Mouse (Mus musculus) liver, adult 2 months (tissue): ENCODE measurements around the gene Mboat1. TPM values are rescaled to one million over a fixed set of nuclear protein-coding genes. Genes with fewer than 3 reads are reported as not detected.

Experiments used
- DNase-seq: peaks from one replicate; pipeline ENCODE4 v3.0.0-alpha.2; 2011; ENCODE audit warnings: low read depth, low spot score; ENCODE audit errors: extremely low read depth
- H3K27ac ChIP-seq: fragments of 200-500 bp; replicated peaks from 2 replicates; pipeline ENCODE4 v1.5.1; 2012; ENCODE audit warnings: low read depth, mild to moderate bottlenecking, control low read depth, inconsistent platforms, low read length; ENCODE audit not compliant: insufficient read depth
- H3K27me3 ChIP-seq: fragments of 200-500 bp; 2 replicates; pipeline ENCODE4 v1.6.1; 2012; ENCODE audit warnings: mild to moderate bottlenecking, moderate library complexity, low read length, inconsistent platforms; ENCODE audit not compliant: control insufficient read depth, insufficient read depth
- H3K36me3 ChIP-seq: fragments of 200-500 bp; 2 replicates; pipeline ENCODE4 v1.6.1; 2012; ENCODE audit warnings: low read length, inconsistent platforms; ENCODE audit not compliant: control insufficient read depth, insufficient read depth
- H3K4me1 ChIP-seq: fragments of 200-500 bp; 2 replicates; pipeline ENCODE4 v1.6.1; 2011; ENCODE audit warnings: low read length; ENCODE audit not compliant: control insufficient read depth, insufficient read depth
- H3K4me3 ChIP-seq: fragments of 200-500 bp; 2 replicates; pipeline ENCODE4 v1.5.1; 2011; ENCODE audit warnings: low read depth, mild to moderate bottlenecking, control low read depth, low read length, moderate library complexity; ENCODE audit not compliant: insufficient read depth
- H3K79me2 ChIP-seq: fragments of 200-500 bp; 2 replicates; pipeline ENCODE4 v1.6.1; 2012; ENCODE audit warnings: inconsistent platforms, mild to moderate bottlenecking, low read length, moderate library complexity; ENCODE audit not compliant: control insufficient read depth, insufficient read depth
- H3K9ac ChIP-seq: fragments of 200-500 bp; 2 replicates; pipeline ENCODE4 v1.6.1; 2012; ENCODE audit warnings: low read depth, mild to moderate bottlenecking, control low read depth, inconsistent platforms, low read length
- CTCF ChIP-seq: fragments of 200-500 bp; IDR thresholded peaks from 2 replicates; pipeline ENCODE4 v1.5.1; 2011; ENCODE audit warnings: low read depth, low read length, control low read depth
- POLR2A ChIP-seq: fragments of 200-500 bp; IDR thresholded peaks from 2 replicates; pipeline ENCODE4 v1.6.1; 2011; ENCODE audit warnings: low read length, control low read depth; ENCODE audit not compliant: insufficient read depth; ENCODE audit errors: extremely low read depth
- whole genome bisulfite sequencing: fragments of 180-500 bp; shearing (Covaris S2); methylation state at CpG from one replicate; pipeline ENCODE4 v1.1.7; 2018; 5-methylcytosine and 5-hydroxymethylcytosine counted together
- polyA plus RNA-seq: library from polyadenylated mRNA; depleted of rRNA; stranded (reverse); fragments of >200 nt; gene quantifications from 2 replicates; pipeline ENCODE4 v1.2.3, GENCODE M21; 2012
- total RNA-seq: library from RNA; depleted of rRNA; stranded (reverse); fragments of >200 nt; gene quantifications from 2 replicates; pipeline ENCODE4 v1.2.3, GENCODE M21; 2014

Gene Mboat1
- total and polyA plus RNA-seq, 2 experiments = 0.28 to 0.55 TPM

DNA sequence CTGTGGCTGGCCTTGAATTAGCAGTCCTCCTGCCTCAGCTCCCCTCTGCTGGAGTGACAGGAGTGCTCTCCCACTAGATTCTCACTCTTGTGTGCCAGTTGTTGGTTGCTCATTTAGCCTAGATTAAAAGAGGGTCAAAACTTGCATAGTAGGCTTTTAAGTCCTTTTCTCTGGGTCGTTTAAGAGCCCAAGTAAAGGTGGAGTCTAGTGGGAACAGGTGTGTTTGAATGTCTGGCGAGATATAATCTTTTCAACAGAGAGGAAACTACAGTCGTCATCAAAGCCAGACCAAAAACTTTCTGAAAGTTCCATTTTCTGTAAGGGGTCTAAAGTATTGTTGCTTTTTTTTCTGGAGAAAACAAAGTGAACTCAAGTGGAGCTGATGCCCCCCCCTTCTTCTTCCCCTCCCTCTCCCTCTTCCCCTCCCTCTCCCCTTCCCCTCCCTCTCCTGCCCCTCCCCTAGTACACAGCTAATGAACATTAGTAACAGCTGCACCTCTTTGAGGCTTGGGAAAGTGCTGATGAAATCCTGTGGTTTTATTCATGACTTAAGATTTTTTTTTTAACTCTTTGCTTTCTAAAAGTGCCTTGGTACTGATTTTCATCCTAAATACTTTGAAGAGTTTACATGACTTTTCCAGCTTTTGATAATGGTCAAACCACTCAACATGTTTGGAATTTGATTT, 55.9 kb downstream of the Mboat1 start:
- Histone ChIP-seq H3K4me1 (no peaks in the 10 kb centered on the region), H3K79me2 (no peaks in the 10 kb centered on the region), H3K27ac (no peak overlapping the region), H3K36me3 (no peaks in the 10 kb centered on the region), H3K27me3 (no peaks in the 10 kb centered on the region), H3K9ac (no peak overlapping the region), H3K4me3 (no peak overlapping the region)
- no peak for DNase-seq
- TF ChIP-seq POLR2A (no peak), CTCF (no peak)
- WGBS = 66% methylated on average over 3 of the region's 3 CpGs

DNA sequence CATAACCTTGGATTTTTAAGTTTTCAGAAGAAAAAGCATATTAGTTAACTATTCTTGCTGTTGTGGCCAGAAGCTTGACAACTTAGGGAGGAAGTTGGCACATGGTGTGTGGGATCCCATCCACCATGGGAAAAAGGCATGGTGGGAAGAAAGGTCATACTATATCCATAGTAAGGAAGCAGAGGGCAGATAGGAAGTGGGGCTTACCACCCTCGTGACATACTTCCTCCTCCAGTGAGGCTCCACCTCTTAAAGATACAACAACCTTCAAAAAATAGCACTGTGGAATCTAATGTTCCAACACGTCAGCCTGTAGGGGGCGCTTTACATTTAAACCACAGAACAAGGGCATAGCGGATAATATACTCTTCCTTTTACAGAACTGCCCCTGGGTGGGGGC, 57.1 kb downstream of the Mboat1 start:
- H3K4me3 ChIP-seq = no peak overlapping the region
- H3K27ac ChIP-seq = no peak overlapping the region
- no peaks in the 10 kb centered on the region for H3K79me2 ChIP-seq
- TF ChIP-seq POLR2A (no peak), CTCF (no peak)
- 53% methylated on average over 4 of the region's 4 CpGs for WGBS
- H3K36me3 ChIP-seq = no peaks in the 10 kb centered on the region
- no peak overlapping the region for H3K9ac ChIP-seq
- no peaks in the 10 kb centered on the region for H3K27me3 ChIP-seq
- H3K4me1 ChIP-seq = no peaks in the 10 kb centered on the region
- DNase-seq = no peak

DNA sequence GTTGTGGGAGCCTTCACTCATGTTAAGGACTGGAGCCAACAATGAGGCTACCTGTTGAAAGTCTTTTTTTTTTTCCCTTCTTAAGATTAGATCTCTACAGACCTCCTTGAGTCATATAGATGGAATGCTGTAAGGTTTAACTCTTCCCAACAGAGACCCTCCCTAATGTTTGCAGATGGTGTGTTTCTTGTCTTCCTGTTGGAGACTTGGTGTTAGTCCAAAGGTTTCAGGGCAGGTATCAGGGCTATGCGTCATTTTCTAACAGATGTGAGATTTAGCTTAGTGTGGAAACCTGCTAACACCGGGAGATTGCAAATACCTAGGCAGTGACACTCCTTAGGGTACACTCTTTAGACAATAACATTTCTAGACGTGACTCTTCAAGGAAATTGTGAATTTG, 58.5 kb downstream of the Mboat1 start:
- Histone ChIP-seq H3K4me1 (no peaks in the 10 kb centered on the region), H3K9ac (no peak overlapping the region), H3K27me3 (no peaks in the 10 kb centered on the region), H3K4me3 (no peak overlapping the region), H3K36me3 (no peaks in the 10 kb centered on the region), H3K79me2 (no peaks in the 10 kb centered on the region), H3K27ac (no peak overlapping the region)
- DNase-seq = no peak
- 79% methylated on average over 3 of the region's 3 CpGs for WGBS
- no peak for TF ChIP-seq CTCF
- no peak for TF ChIP-seq POLR2A

DNA sequence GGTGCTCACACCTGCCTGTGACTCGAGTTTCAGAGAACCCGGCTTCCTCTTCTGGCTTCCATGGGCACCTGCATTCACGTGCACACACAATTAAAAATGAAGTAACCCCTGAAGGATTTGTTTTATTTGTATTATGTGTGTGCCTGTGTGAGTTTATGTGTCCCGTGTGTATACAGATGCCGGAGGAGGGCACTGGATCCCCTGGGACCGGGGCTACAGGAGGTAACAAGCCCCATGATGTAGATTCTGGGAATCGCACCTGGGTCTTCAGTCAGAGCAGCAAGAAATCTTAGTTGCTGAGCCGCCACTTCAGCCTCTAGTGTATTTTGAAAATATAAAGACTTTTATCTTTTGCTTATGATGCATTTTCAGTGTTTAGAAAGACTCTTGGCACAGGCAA, 60.4 kb downstream of the Mboat1 start:
- no peak for TF ChIP-seq CTCF
- TF ChIP-seq POLR2A = no peak
- WGBS = 83% methylated on average over 8 of the region's 8 CpGs
- DNase-seq = no peak
- no peaks in the 10 kb centered on the region for H3K36me3 ChIP-seq
- no peak overlapping the region for H3K27ac ChIP-seq
- H3K9ac ChIP-seq = no peak overlapping the region
- no peaks in the 10 kb centered on the region for H3K27me3 ChIP-seq
- no peaks in the 10 kb centered on the region for H3K4me1 ChIP-seq
- H3K4me3 ChIP-seq = no peak overlapping the region
- H3K79me2 ChIP-seq = no peaks in the 10 kb centered on the region

DNA sequence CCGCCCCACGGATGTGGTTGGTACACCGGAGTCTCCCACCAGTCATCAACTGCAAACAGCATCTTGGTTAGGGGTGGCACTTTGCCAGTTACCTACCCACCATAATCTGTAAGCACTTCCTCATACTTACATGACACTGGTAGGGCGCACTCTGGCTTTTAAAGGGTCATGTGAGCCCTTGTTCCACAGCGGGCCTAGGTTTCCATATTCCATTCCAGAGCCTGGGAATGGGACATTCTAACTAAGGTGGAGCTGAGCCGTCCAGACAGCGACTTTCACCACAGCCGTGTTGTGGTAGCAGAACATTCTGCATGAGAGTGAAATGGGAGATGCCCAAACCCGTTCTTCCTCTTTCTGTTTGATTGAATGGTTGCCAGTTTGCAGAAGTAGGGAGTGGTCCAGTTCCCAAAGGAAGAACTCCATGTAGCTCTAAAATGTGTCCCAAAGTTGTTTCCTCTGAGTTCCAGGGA, 61.8 kb downstream of the Mboat1 start:
- Histone ChIP-seq H3K36me3 (no peaks in the 10 kb centered on the region), H3K79me2 (no peaks in the 10 kb centered on the region), H3K9ac (no peak overlapping the region), H3K27ac (no peak overlapping the region), H3K4me1 (no peaks in the 10 kb centered on the region), H3K4me3 (no peak overlapping the region), H3K27me3 (no peaks in the 10 kb centered on the region)
- WGBS = 87% methylated on average over 9 of the region's 9 CpGs
- TF ChIP-seq POLR2A (no peak), CTCF (no peak)
- DNase-seq = no peak

DNA sequence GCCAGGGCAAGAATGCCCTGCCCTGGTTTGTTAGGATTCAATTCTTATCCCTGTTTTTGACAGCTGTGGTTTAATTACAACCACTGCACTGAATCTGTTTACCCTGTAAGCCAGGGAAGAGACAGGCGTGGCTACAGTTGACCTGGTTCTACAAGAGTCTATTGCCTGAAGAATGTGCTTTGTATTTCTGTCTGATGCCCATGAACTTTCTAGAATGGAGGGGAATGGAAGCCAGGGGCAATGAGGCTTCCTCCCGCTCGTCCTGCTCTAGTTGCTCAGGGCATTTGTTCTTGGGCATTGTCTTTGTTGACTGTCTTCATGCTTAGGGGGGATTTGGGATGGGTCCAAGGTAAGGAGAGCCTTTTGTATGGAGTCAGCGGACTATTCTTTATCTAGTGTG, 63.5 kb downstream of the Mboat1 start:
- WGBS = 87% methylated on average over 4 of the region's 4 CpGs
- Histone ChIP-seq H3K36me3 (no peaks in the 10 kb centered on the region), H3K9ac (no peak overlapping the region), H3K27ac (no peak overlapping the region), H3K27me3 (no peaks in the 10 kb centered on the region), H3K4me3 (no peak overlapping the region), H3K79me2 (no peaks in the 10 kb centered on the region), H3K4me1 (no peaks in the 10 kb centered on the region)
- DNase-seq = no peak
- TF ChIP-seq CTCF = no peak
- no peak for TF ChIP-seq POLR2A
